Mouse (Mus musculus) ES-E14 (cell line): ENCODE measurements around the gene Ak8. TPM values are rescaled to one million over a fixed set of nuclear protein-coding genes. Genes with fewer than 3 reads are reported as not detected.

Experiments
- DNase-seq: peaks from one replicate; pipeline ENCODE4 v3.0.0-alpha.2; 2013; ENCODE audit warnings: low read depth, low spot score
- H3K27ac ChIP-seq: 2 replicates; pipeline ENCODE4 v1.5.1; 2012; ENCODE audit warnings: low read depth, mild to moderate bottlenecking, low read length, moderate library complexity, mixed read lengths; ENCODE audit not compliant: poor library complexity, insufficient read depth, severe bottlenecking
- H3K36me3 ChIP-seq: 2 replicates; pipeline ENCODE4 v1.6.1; 2012; ENCODE audit warnings: mild to moderate bottlenecking, low read length, moderate library complexity, mixed read lengths; ENCODE audit not compliant: control insufficient read depth, poor library complexity, insufficient read depth, severe bottlenecking
- H3K4me1 ChIP-seq, 2 experiments: fragments of 150-350 bp in 1 of 2; sonication (generic) in 1 of 2; 2 replicates each; pipeline ENCODE4 v1.6.1; 2012; ENCODE audit warnings: low read length in 2 of 2, mild to moderate bottlenecking in 1 of 2, mixed read lengths in 1 of 2; ENCODE audit not compliant: control insufficient read depth in 2 of 2, insufficient read depth in 2 of 2, poor library complexity in 1 of 2
- H3K4me3 ChIP-seq, 2 experiments: fragments of 150-350 bp in 1 of 2; sonication (generic) in 1 of 2; 2 replicates each; pipeline ENCODE4 v1.5.1; 2012; ENCODE audit warnings: low read length in 2 of 2, low read depth in 1 of 2, mild to moderate bottlenecking in 1 of 2, mixed read lengths in 1 of 2; ENCODE audit not compliant: insufficient read depth in 1 of 2, poor library complexity in 1 of 2, severe bottlenecking in 1 of 2
- H3K9ac ChIP-seq: 2 replicates; pipeline ENCODE4 v1.6.1; 2012; ENCODE audit warnings: low read depth, mild to moderate bottlenecking, low read length, mixed read lengths; ENCODE audit not compliant: poor library complexity, insufficient read depth, severe bottlenecking
- H3K9me3 ChIP-seq: fragments of 150-350 bp; sonication (generic); 2 replicates; pipeline ENCODE4 v1.6.1; 2012; ENCODE audit warnings: low read depth, mild to moderate bottlenecking, low read length; ENCODE audit not compliant: control insufficient read depth, insufficient read depth
- CHD2 ChIP-seq: IDR thresholded peaks from 2 replicates; pipeline ENCODE4 v1.6.1; 2014; ENCODE audit warnings: mild to moderate bottlenecking, low read depth, low read length, inconsistent platforms
- HCFC1 ChIP-seq: IDR thresholded peaks from 2 replicates; pipeline ENCODE4 v1.6.1; 2012; ENCODE audit warnings: low read length, inconsistent platforms, borderline replicate concordance; ENCODE audit not compliant: insufficient read depth
- MAFK ChIP-seq: IDR thresholded peaks from 2 replicates; pipeline ENCODE4 v1.6.1; 2014; ENCODE audit warnings: mild to moderate bottlenecking, low read depth, low read length, inconsistent platforms; ENCODE audit not compliant: insufficient read depth
- ZC3H11A ChIP-seq: IDR thresholded peaks from 2 replicates; pipeline ENCODE4 v1.6.1; 2012; ENCODE audit warnings: low read depth, mild to moderate bottlenecking, inconsistent platforms, low read length, borderline replicate concordance
- ZNF384 ChIP-seq: IDR thresholded peaks from 2 replicates; pipeline ENCODE4 v1.6.1; 2012; ENCODE audit warnings: low read depth, low read length, inconsistent platforms
- in situ Hi-C, 2 experiments: fragments of 600-800 bp; cut with MboI; formaldehyde crosslinking; loops; one replicate each; pipeline ENCODE4 v1.15.1; 2025; ENCODE audit warnings: low sequenced_read_pairs in 2 of 2, inconsistent platforms in 1 of 2; ENCODE audit not compliant: unreplicated experiment in 2 of 2
- total RNA-seq: library from RNA; depleted of rRNA; stranded (reverse); fragments of 300-350 nt; gene quantifications from 2 replicates; pipeline ENCODE4 v1.2.3, GENCODE M21; 2012

The Ak8 gene
- total RNA-seq, 1 experiment = 0.49 TPM

DNA sequence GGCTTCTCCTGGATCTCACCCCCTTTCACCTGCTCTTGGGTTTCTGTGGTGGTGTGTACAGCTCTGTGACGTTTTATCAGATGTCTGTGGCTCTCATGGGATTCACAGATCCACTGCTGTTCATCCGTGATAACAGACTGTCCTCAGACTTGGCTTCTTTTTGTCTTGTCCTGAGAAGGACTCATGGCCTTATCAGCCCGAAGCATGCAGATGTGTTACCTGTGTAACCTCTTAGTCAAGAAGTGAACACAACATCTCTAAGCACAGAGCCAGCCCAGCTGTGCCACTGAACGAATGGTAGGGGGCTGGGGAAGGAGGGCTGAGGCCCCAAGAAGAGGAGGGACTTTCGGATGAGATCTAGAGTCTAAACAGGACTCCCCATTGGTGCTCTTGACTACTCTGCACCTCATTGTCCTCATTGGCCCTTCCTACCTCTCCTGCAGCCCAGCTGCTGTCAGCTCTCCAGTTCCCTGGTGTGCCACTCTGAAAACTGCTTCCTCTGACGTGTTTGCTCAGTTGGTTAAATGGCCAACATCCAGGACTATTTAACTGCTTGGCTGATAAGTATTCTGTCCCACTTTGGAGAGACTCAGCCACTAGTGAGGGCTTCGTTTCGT, 1.8 kb downstream of the Ak8 start:
- Histone ChIP-seq H3K36me3 (no peaks in the 10 kb centered on the region), H3K4me1 (peaks cover 0 to 3% of the 10 kb centered on the region in 2 experiments; a peak in 1 of 4 replicates), H3K4me3 (no peak overlapping the region), H3K9me3 (no peaks in the 10 kb centered on the region), H3K27ac (no peak overlapping the region), H3K9ac (no peak overlapping the region)
- in situ Hi-C loops = no loop called here
- no peak for DNase-seq
- TF ChIP-seq HCFC1 (no peak), ZC3H11A (no peak), CHD2 (no peak), ZNF384 (no peak), MAFK (no peak)

DNA sequence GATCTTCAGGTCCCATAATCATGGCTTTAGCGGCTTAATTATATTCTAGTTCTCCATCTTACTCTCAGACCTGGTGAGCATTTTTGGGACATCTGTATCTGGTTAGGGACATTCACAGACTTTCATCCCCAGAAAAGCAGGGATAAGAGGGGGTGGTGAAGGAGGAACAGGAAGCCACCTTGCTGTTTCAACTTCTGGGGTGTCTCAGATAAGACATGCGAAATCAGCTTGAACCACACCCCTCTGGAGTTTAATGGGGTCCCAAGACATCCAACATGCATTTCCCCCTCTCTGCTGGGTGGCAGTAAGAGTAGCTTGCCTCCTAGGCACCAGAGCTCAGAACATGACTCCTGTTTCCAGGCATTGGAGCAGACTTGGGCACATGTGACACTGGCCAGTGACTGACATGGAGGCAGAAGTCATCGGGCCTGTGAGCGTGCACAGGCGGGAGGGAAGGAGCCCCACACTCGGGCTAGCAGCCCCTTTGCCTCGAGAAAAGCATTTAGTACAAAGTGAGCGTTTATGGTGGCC, 6.2 kb downstream of the Ak8 start:
- H3K9ac ChIP-seq = no peak overlapping the region
- H3K4me1 ChIP-seq = no peaks in the 10 kb centered on the region
- in situ Hi-C loops = no loop called here
- TF ChIP-seq CHD2 = no peak
- no peak for TF ChIP-seq ZNF384
- no peak for TF ChIP-seq ZC3H11A
- no peak for TF ChIP-seq MAFK
- TF ChIP-seq HCFC1 = no peak
- no peaks in the 10 kb centered on the region for H3K36me3 ChIP-seq
- no peak for DNase-seq
- H3K27ac ChIP-seq = no peak overlapping the region
- no peak overlapping the region for H3K4me3 ChIP-seq
- H3K9me3 ChIP-seq = no peaks in the 10 kb centered on the region

DNA sequence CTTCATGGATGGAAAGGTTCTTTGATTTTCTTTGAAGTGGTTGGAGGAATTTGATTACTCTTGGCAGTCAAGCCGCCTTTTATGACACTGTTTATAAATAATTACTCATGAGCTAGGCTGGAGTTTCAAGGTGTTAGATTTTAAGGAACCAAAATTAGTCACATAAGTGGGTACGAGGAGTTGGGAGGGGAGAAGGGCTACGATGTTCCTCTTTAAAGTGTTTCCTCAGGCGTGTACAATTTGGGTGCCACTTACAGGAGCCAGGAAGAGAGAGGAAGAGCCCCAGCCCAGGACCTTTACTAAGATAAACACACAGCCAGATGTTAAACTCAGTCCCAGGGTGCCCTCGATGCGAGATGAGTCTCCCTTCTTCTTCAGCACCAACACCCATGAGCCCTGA, 6.8 kb downstream of the Ak8 start:
- no peak for TF ChIP-seq ZNF384
- no peak for TF ChIP-seq CHD2
- TF ChIP-seq ZC3H11A = no peak
- TF ChIP-seq MAFK = no peak
- TF ChIP-seq HCFC1 = no peak
- in situ Hi-C loops = no loop called here
- Histone ChIP-seq H3K9ac (no peak overlapping the region), H3K9me3 (no peaks in the 10 kb centered on the region), H3K36me3 (no peaks in the 10 kb centered on the region), H3K4me1 (no peaks in the 10 kb centered on the region), H3K4me3 (no peak overlapping the region), H3K27ac (no peak overlapping the region)
- DNase-seq = no peak

DNA sequence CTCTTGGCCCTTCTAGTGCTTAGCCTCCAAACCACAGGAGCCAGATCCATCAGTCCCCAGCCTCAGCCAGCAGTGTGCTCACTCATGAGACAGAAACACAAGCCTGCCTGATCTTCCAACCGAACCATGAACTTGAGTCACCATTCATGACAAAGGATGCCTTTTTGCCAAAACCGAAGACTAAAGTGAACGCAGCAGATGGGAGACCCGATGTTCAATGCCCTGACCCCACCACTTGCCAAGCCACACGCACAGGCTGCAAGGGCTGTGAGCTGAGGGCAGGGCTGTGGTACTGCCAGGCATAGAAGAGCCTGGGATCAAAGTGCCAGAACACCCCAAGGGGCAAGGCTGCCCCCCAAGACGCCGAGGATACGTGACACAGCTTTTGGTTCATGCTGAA, 13.1 kb downstream of the Ak8 start:
- Histone ChIP-seq H3K9me3 (no peaks in the 10 kb centered on the region), H3K27ac (no peak overlapping the region), H3K36me3 (no peaks in the 10 kb centered on the region), H3K4me3 (no peak overlapping the region), H3K4me1 (no peaks in the 10 kb centered on the region; a peak in 1 of 4 replicates), H3K9ac (no peak overlapping the region)
- DNase-seq = no peak
- in situ Hi-C loops = no loop called here
- no peak for TF ChIP-seq MAFK

DNA sequence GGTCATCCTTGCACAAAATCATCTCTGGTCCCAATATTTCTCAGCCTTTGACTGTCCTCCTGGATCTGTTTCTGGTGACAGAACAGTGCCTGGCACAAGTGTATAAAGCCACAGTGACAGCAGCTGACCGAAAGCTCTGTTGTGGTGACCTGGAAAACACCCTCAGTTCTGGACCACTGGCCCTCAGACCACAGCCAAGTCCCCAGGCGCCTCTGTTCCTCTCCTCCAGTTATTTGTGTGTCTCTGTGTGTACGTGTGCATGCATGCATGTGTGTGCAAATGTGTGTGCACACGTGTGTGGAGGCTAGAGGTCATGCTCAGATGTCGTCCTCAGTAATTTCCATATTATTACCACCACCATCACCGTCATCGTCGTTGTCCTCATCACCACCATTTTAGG, 22.5 kb downstream of the Ak8 start:
- Histone ChIP-seq H3K36me3 (no peaks in the 10 kb centered on the region), H3K4me1 (no peaks in the 10 kb centered on the region), H3K4me3 (no peak overlapping the region), H3K9ac (no peak overlapping the region), H3K9me3 (no peaks in the 10 kb centered on the region), H3K27ac (no peak overlapping the region)
- TF ChIP-seq ZC3H11A (no peak), CHD2 (no peak), HCFC1 (no peak), ZNF384 (no peak), MAFK (no peak)
- DNase-seq = no peak
- in situ Hi-C loops = no loop called here
